Mouse (Mus musculus) spleen, adult 18-20 months (tissue): ENCODE results near the gene Sec11a.
"Not testable (repeated sequence)": the region's sequence is repeated elsewhere in the genome, so short reads cannot be mapped to it uniquely, and the experiment has no call there.

Experiments
- DNase-seq, 2 experiments: peaks; one replicate each; pipeline ENCODE4 v3.0.0; 2022; ENCODE audit warnings: mixed read lengths in 2 of 2

Gene Sec11a

GRCm38 (mm10) chr7:80956891-80957290 is 9.3 kb upstream of the Sec11a start:
- no peak for DNase-seq

- DNase-seq = no peak
These were observed 6.7 kb upstream of the Sec11a start for GRCm38 (mm10) chr7:80954251-80954650.

- no peak for DNase-seq
These were observed 4.6 kb upstream of the Sec11a start for GRCm38 (mm10) chr7:80952140-80952539.

- DNase-seq = no peak
These were observed 3.9 kb upstream of the Sec11a start for GRCm38 (mm10) chr7:80951461-80951860.

- no peak for DNase-seq
These were observed 7.8 kb downstream of the Sec11a start for GRCm38 (mm10) chr7:80939808-80940207.

- not testable (repeated sequence) for DNase-seq
These were observed 10.3 kb downstream of the Sec11a start for GRCm38 (mm10) chr7:80937304-80937666.

GRCm38 (mm10) chr7:80936617-80937303 is 10.8 kb downstream of the Sec11a start:
- not testable (repeated sequence) for DNase-seq

GRCm38 (mm10) chr7:80935834-80936233 is 11.7 kb downstream of the Sec11a start:
- DNase-seq = no peak

- DNase-seq = no peak
These were observed 14.8 kb downstream of the Sec11a start for GRCm38 (mm10) chr7:80932777-80933176.

- no peak for DNase-seq
These were observed 15.9 kb downstream of the Sec11a start for GRCm38 (mm10) chr7:80931618-80932207.

- no peak for DNase-seq
These were observed 24.4 kb downstream of the Sec11a start for GRCm38 (mm10) chr7:80923165-80923564.

- no peak for DNase-seq
These were observed 28.0 kb downstream of the Sec11a start for GRCm38 (mm10) chr7:80919647-80920008.

GRCm38 (mm10) chr7:80918982-80919646 is 28.5 kb downstream of the Sec11a start:
- peak in 1 of 2 experiments; percentile 22 for DNase-seq

- DNase-seq = no peak
These were observed 29.6 kb downstream of the Sec11a start for GRCm38 (mm10) chr7:80917916-80918465.

- DNase-seq = no peak
These were observed 35.1 kb downstream of the Sec11a start for GRCm38 (mm10) chr7:80912496-80912895.

- no peak for DNase-seq
These were observed 36.5 kb downstream of the Sec11a start for GRCm38 (mm10) chr7:80911053-80911452.

- peak in 1 of 2 experiments; percentile 66 for DNase-seq
These were observed 42.6 kb downstream of the Sec11a start, which contains the start of gene Nmb for GRCm38 (mm10) chr7:80904921-80905515. Gene Nmb (minus strand): TSS chr7:80905076.

GRCm38 (mm10) chr7:80903625-80904422 is 43.8 kb downstream of the Sec11a start:
- no peak for DNase-seq

GRCm38 (mm10) chr7:80901541-80902274 is 45.9 kb downstream of the Sec11a start:
- no peak for DNase-seq

GRCm38 (mm10) chr7:80900944-80901501 is 46.6 kb downstream of the Sec11a start, which contains the start of gene Wdr73:
Gene Wdr73 (minus strand): TSS chr7:80901269.
- peak; percentile 82 to 86 for DNase-seq

GRCm38 (mm10) chr7:80897721-80898120 is 49.9 kb downstream of the Sec11a start:
- DNase-seq = no peak
